Mouse (Mus musculus) adrenal gland, postnatal 4 days (tissue): ENCODE data around the gene Arhgef12. TPM values are rescaled to one million over a fixed set of nuclear protein-coding genes. Genes with fewer than 3 reads are reported as not detected.

Experiments used
- DNase-seq, 2 experiments: peaks; one replicate each; pipeline ENCODE4 v3.0.0; 2021 to 2022; ENCODE audit warnings: low spot score in 2 of 2, mixed read lengths in 2 of 2
- total RNA-seq, 2 experiments: library from RNA; stranded (reverse); gene quantifications; 2 replicates each; pipeline ENCODE4 v1.2.3; 2021

The Arhgef12 gene
- total RNA-seq, 2 experiments from 2014 or later = 98.7 to 111 TPM

GRCm38 (mm10) chr9:42932146-42932545 lies 174.9 kb downstream of the Arhgef12 start:
- DNase-seq = no peak

- DNase-seq = no peak
These were observed 179.5 kb downstream of the Arhgef12 start for GRCm38 (mm10) chr9:42927498-42927897.

GRCm38 (mm10) chr9:42926564-42926963 lies 180.5 kb downstream of the Arhgef12 start:
- no peak for DNase-seq

- DNase-seq = no peak
These were observed 185.2 kb downstream of the Arhgef12 start for GRCm38 (mm10) chr9:42921830-42922229.

GRCm38 (mm10) chr9:42920190-42920589 lies 186.8 kb downstream of the Arhgef12 start:
- no peak for DNase-seq

- DNase-seq = no peak
These were observed 189.1 kb downstream of the Arhgef12 start for GRCm38 (mm10) chr9:42917911-42918310.

Other genes with a start within 250 kb of the Arhgef12 start
- gene Grik4, start 162.7 kb downstream of the Arhgef12 start, total RNA-seq = 1 to 10 TPM; 2.2 to 2.4 TPM
- gene Tmem136, start 9.3 kb upstream of the Arhgef12 start, total RNA-seq = 1 to 10 TPM; 6.5 to 8.6 TPM
- gene Pou2f3, start 103.1 kb upstream of the Arhgef12 start, total RNA-seq = under 1 TPM in 1 of 2 experiments, not detected in 1; 0.14 TPM
- 10 to 100 TPM; 31.6 to 32.2 TPM for gene Oaf, start 132.7 kb upstream of the Arhgef12 start, total RNA-seq
- under 1 TPM in 1 of 2 experiments, not detected in 1; 0.25 TPM for gene Trim29, start 203.6 kb upstream of the Arhgef12 start, total RNA-seq